Mouse (Mus musculus) ovary, adult 18-20 months (tissue): ENCODE data around the gene Efna4.

Experiments used
- DNase-seq: peaks from one replicate; pipeline ENCODE4 v3.0.0; 2022; ENCODE audit warnings: low spot score, mixed read lengths

The Efna4 gene

GRCm38 (mm10) chr3:89305551-89306325 is 32.1 kb downstream of the Efna4 start:
- DNase-seq, result no peak

GRCm38 (mm10) chr3:89305105-89305504 is 32.7 kb downstream of the Efna4 start:
- no peak for DNase-seq

DNA sequence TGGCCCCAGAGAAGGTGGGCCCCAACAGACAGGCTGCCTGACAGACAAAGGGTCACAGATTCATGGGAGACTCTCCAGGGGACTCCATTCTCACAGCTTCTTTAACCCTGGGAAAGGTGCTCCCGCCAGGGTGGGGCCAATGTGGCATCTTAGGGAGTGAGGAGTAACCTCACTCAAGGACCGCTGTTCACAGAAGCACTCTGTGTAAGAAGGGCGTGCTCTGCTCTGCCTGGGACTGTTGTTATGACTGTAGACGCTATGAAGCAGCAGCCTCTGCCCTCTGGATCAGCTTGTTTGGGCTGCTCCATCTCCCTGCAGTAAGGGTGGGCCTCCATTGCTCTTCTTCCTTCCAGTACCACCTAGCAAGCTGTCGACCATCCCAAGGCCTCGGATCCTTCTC is 33.4 kb downstream of the Efna4 start:
- DNase-seq, result no peak

GRCm38 (mm10) chr3:89300514-89300913 is 37.3 kb downstream of the Efna4 start:
- DNase-seq, result no peak

DNA sequence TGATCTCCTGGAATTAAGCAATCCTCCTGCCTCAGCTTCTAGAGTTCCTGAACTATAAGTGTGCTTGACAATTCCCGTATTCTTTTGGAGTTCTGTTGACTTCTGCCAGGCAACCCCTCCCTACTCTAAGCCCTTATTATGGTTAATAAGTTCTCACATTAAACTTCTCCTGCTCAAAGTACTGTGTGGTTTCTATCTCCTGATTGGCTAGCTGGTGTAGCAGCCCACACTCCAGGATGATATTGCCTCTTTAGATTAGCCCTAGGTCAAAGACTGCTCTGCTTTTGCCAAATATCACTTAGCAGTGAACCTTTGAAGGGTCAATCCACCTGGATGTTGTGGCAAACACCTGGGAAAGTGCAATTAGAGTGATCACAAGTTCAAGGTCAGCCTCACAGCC is 37.8 kb downstream of the Efna4 start:
- DNase-seq, result no peak

DNA sequence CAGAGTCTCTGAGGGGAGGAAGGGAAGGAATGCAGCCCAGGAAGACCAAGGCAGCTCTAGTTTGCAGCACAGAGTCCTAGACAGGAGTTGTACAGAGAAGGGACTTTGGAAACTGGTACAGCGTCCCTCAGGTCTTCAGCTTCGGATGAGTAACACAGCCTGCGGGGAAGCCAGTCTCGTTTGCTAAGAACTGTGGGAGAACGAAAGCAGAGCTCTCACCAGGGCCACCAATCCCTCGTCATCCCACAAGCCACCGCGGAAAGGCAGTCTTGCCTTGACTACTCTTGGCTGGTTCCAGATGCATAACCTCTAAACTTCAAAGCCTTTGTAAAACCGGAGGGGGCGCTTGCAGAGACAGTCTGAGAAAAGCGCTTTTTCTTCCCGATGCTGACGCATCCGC is 38.3 kb downstream of the Efna4 start:
- DNase-seq, result no peak

- no peak for DNase-seq
Measured at GRCm38 (mm10) chr3:89298908-89299307, 38.9 kb downstream of the Efna4 start.

DNA sequence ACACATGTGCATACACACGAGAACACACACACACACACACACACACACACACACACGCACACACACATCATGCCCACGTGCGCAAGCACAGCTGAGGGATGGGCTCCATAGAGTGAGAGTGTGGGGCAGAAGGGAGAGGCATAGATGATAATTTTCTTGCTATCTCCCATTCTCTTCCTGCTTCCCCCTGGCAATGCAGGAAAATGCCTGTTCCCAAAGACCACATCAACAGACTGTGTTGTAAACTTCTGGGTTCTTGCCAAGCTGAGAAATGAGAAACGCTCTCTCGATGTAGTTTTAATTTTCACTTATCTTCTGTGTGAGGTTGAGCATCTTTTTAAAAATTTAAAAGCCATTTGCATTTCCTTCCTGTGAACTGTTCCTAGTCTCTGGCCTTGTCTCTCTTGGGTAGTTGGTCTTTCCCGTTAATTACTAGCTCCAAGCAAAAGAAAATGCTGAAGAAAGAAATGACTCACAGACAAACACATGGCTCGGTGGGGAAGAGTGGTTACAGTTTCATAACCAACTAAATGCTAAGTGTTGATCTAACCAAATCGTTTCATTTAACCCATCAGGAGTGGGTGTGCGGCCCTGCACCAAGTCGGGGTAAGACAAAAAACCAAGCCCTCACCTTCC is 40.9 kb downstream of the Efna4 start:
- DNase-seq, result no peak

GRCm38 (mm10) chr3:89295685-89296230 is 42.1 kb downstream of the Efna4 start:
- DNase-seq, result no peak

- DNase-seq, result no peak
Measured at GRCm38 (mm10) chr3:89294195-89294594, 43.6 kb downstream of the Efna4 start.

DNA sequence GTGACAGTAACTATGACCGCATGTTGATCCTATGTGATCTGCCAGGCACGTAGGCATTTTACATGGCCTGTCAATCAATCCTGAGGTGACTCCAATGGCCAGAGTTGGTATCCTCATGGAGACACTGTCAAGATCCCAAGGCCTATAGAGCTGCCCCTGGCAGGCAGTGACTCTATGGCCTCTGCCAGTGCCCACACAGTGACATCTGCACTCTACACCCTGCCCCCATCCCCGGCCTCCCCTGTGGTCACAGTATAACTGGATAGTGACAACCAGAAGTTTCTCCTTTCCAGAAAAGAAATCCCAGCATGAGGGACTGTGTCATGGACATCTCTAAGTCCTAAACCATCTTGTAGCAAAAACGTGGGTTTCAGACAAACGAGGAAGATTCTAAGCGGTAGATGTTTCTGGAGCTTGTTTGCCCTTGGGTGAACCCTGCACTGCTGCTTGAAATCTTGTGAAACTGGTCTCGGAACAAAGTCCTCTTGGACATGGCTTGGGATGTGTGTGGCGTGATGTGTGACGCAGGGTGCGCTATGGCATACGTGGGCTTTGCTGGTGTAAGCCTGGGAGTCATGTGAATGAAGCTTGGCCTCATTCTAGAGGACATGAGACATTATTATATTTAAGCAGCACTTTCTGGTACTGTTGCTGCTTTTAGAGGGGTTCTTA is 44.4 kb downstream of the Efna4 start:
- DNase-seq, result no peak

DNA sequence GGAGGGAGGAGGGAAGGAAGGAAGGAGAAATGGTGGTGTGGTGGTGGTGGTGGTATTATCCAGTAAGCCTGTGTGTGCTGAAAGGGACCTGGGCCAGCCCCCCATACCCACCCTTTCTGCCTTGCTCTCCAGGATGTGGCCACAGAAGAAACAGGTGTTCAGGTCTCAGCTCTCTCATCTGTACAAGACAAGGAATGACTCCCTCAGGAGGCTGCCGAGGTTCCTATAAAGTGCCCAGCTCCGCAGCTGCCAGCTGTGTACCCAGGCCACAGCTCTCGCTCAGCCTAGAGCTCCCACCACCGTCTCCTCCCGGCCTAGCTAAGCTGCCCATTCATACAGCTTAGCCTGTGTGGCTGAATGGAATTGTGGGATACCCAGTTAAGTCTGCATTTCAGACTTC is 45.5 kb downstream of the Efna4 start:
- no peak for DNase-seq

DNA sequence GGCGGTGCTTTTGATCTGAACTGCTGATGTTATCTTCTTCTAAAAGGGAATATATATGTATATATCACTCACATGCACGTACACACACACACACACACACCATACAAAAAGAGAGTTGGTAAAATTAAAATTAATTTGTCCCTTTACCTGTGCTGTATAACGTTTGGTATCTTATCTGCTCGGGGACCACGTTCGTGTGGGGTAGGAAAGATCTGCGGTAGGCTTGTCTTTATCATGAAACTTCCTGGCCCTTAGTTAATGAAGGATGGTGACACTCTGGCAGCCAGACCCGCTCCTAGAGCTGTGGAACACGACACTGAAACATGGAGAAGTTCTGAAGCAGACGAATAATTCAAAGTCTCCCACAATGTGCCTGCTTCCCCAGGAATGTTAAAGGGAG is 46.0 kb downstream of the Efna4 start:
- DNase-seq, result no peak

DNA sequence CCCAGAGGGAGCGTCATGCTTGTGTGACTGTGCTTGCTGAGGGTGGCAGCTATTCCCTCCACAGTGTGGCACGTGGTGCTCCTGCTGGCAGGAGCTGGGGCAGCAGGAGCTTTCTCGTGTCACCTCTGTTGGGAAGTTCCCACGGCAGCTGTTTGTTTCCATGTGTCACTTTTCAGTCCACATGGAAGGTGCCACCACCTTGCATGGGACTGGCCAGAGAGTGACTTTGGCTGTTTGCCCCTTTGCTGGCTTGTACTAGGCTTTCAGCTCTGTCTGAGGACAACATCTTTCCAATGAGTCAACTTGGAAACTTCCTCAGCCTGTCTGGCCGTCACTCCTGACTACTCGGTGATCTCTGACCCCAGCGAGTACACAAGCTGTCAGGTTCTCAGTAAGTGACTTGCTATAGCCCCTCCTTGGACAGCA is 49.3 kb downstream of the Efna4 start:
- no peak for DNase-seq

DNA sequence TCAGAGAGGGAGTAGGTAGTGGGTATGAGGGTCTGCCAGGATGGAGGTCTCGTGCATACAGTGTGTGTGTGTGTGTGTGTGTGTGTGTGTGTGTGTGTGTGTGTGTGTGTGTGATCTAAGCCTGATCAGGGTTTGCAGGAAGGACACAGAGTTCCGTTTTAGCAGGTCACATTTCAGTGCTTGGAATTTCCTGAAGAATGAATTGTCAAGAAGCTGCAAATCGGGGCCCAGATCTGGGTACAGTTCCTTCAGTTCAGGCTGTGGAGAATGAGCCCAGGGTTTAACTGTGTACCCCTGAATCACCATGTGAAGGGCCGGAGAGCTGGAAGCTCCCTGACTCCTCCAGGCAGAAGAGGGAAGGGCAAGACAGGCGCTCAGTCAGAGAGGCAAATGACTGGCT is 50.5 kb downstream of the Efna4 start:
- DNase-seq, result no peak

GRCm38 (mm10) chr3:89285526-89285925 is 52.3 kb downstream of the Efna4 start:
- no peak for DNase-seq

- DNase-seq, result no peak
Measured at GRCm38 (mm10) chr3:89284261-89284660, 53.6 kb downstream of the Efna4 start.
